Mouse (Mus musculus): Measurements from ENCODE around the gene Zdhhc11. TPM values are rescaled to one million over a fixed set of nuclear protein-coding genes. Genes with fewer than 3 reads are reported as not detected.

Zdhhc11 gene
- total and polyA plus RNA-seq, 2 experiments: not detected

- H3K79me2 ChIP-seq (ENCODE audit: control insufficient read depth, insufficient read depth, low read length): peaks cover 3% of the 10 kb centered on the region; the same call in 1 of the 2 replicates
- H3K36me3 ChIP-seq (ENCODE audit: control insufficient read depth, insufficient read depth, low read length): peaks cover 2% of the 10 kb centered on the region; the same call in 1 of the 2 replicates
- H3K4me1 ChIP-seq (ENCODE audit: control insufficient read depth, insufficient read depth, low read length): peaks cover 5% of the 10 kb centered on the region
- 89% methylated on average over 8 of the region's 8 CpGs for WGBS
- DNase-seq (ENCODE audit: extremely low read depth, low read depth, low spot score): no peak
- no peak overlapping the region for H3K4me3 ChIP-seq (ENCODE audit: insufficient read depth, low read depth, low read length)
- TF ChIP-seq CTCF (IDR thresholded peaks at IDR 0.05; ENCODE audit: low read depth, low read length): no peak
- no peak for TF ChIP-seq POLR2A (IDR thresholded peaks at IDR 0.05; ENCODE audit: extremely low read depth, insufficient read depth, low read length)
- H3K27me3 ChIP-seq (ENCODE audit: control insufficient read depth, insufficient read depth, low read length): no peaks in the 10 kb centered on the region
- no peak overlapping the region for H3K27ac ChIP-seq (replicated peaks; ENCODE audit: insufficient read depth, low read depth, low read length)
- no peak overlapping the region for H3K9ac ChIP-seq (ENCODE audit: low read depth, low read length)
Measured at GRCm38 (mm10) chr13:74031133-74031532, 67.5 kb downstream of the Zdhhc11 start.

- H3K36me3 ChIP-seq (ENCODE audit: control insufficient read depth, insufficient read depth, low read length): peaks cover 2% of the 10 kb centered on the region; the same call in 1 of the 2 replicates
- H3K4me1 ChIP-seq (ENCODE audit: control insufficient read depth, insufficient read depth, low read length): no peaks in the 10 kb centered on the region
- no peak overlapping the region for H3K9ac ChIP-seq (ENCODE audit: low read depth, low read length)
- DNase-seq (ENCODE audit: extremely low read depth, low read depth, low spot score): no peak
- no peaks in the 10 kb centered on the region for H3K27me3 ChIP-seq (ENCODE audit: control insufficient read depth, insufficient read depth, low read length)
- no peaks in the 10 kb centered on the region for H3K79me2 ChIP-seq (ENCODE audit: control insufficient read depth, insufficient read depth, low read length)
- H3K27ac ChIP-seq (replicated peaks; ENCODE audit: insufficient read depth, low read depth, low read length): no peak overlapping the region
- WGBS: 89% methylated on average over 2 of the region's 2 CpGs
- TF ChIP-seq POLR2A (IDR thresholded peaks at IDR 0.05; ENCODE audit: extremely low read depth, insufficient read depth, low read length) (no peak), CTCF (IDR thresholded peaks at IDR 0.05; ENCODE audit: low read depth, low read length) (no peak)
- no peak overlapping the region for H3K4me3 ChIP-seq (ENCODE audit: insufficient read depth, low read depth, low read length)
Measured at GRCm38 (mm10) chr13:74034756-74035155, 71.1 kb downstream of the Zdhhc11 start.

GRCm38 (mm10) chr13:74035776-74036175 lies 72.1 kb downstream of the Zdhhc11 start:
- Histone ChIP-seq H3K9ac (ENCODE audit: low read depth, low read length) (no peak overlapping the region), H3K4me3 (ENCODE audit: insufficient read depth, low read depth, low read length) (no peak overlapping the region), H3K36me3 (ENCODE audit: control insufficient read depth, insufficient read depth, low read length) (peaks cover 2% of the 10 kb centered on the region; the same call in 1 of the 2 replicates), H3K27ac (replicated peaks; ENCODE audit: insufficient read depth, low read depth, low read length) (no peak overlapping the region), H3K4me1 (ENCODE audit: control insufficient read depth, insufficient read depth, low read length) (no peaks in the 10 kb centered on the region), H3K27me3 (ENCODE audit: control insufficient read depth, insufficient read depth, low read length) (no peaks in the 10 kb centered on the region), H3K79me2 (ENCODE audit: control insufficient read depth, insufficient read depth, low read length) (no peaks in the 10 kb centered on the region)
- TF ChIP-seq CTCF (IDR thresholded peaks at IDR 0.05; ENCODE audit: low read depth, low read length) (no peak), POLR2A (IDR thresholded peaks at IDR 0.05; ENCODE audit: extremely low read depth, insufficient read depth, low read length) (no peak)
- WGBS: 92% methylated on average over 2 of the region's 2 CpGs
- DNase-seq (ENCODE audit: extremely low read depth, low read depth, low spot score): no peak

GRCm38 (mm10) chr13:74039926-74040325 lies 76.3 kb downstream of the Zdhhc11 start:
- Histone ChIP-seq H3K4me1 (ENCODE audit: control insufficient read depth, insufficient read depth, low read length) (no peaks in the 10 kb centered on the region), H3K27me3 (ENCODE audit: control insufficient read depth, insufficient read depth, low read length) (no peaks in the 10 kb centered on the region), H3K4me3 (ENCODE audit: insufficient read depth, low read depth, low read length) (no peak overlapping the region), H3K79me2 (ENCODE audit: control insufficient read depth, insufficient read depth, low read length) (no peaks in the 10 kb centered on the region), H3K9ac (ENCODE audit: low read depth, low read length) (no peak overlapping the region), H3K27ac (replicated peaks; ENCODE audit: insufficient read depth, low read depth, low read length) (no peak overlapping the region), H3K36me3 (ENCODE audit: control insufficient read depth, insufficient read depth, low read length) (no peaks in the 10 kb centered on the region)
- WGBS: 91% methylated on average over 3 of the region's 3 CpGs
- no peak for DNase-seq (ENCODE audit: extremely low read depth, low read depth, low spot score)
- TF ChIP-seq POLR2A (IDR thresholded peaks at IDR 0.05; ENCODE audit: extremely low read depth, insufficient read depth, low read length) (no peak), CTCF (IDR thresholded peaks at IDR 0.05; ENCODE audit: low read depth, low read length) (no peak)

Other genes with a start within 250 kb of the Zdhhc11 start
- 38.0 and 48.6 TPM in 2 replicates for gene Slc12a7, start 230.8 kb upstream of the Zdhhc11 start, total RNA-seq (2014; rRNA removed)
- 69.9 and 91.0 TPM in 2 replicates for gene Slc12a7, start 230.8 kb upstream of the Zdhhc11 start, polyA plus RNA-seq (2012; rRNA removed)
- 0.09 and 0.34 TPM in 2 replicates for gene Nkd2, start 116.2 kb upstream of the Zdhhc11 start, total RNA-seq (2014; rRNA removed)
- gene Nkd2, start 116.2 kb upstream of the Zdhhc11 start, polyA plus RNA-seq (2012; rRNA removed): 0.34 and 0.83 TPM in 2 replicates
- gene Trip13, start 26.1 kb upstream of the Zdhhc11 start, total RNA-seq (2014; rRNA removed): 0.37 and 1.2 TPM in 2 replicates
- 0.20 and 0.24 TPM in 2 replicates for gene Trip13, start 26.1 kb upstream of the Zdhhc11 start, polyA plus RNA-seq (2012; rRNA removed)
- gene Brd9, start 26.0 kb upstream of the Zdhhc11 start, total RNA-seq (2014; rRNA removed): 8.0 and 8.5 TPM in 2 replicates
- 6.0 and 9.1 TPM in 2 replicates for gene Brd9, start 26.0 kb upstream of the Zdhhc11 start, polyA plus RNA-seq (2012; rRNA removed)
- 7.9 and 9.8 TPM in 2 replicates for gene Tppp, start 45.6 kb downstream of the Zdhhc11 start, total RNA-seq (2014; rRNA removed)
- gene Tppp, start 45.6 kb downstream of the Zdhhc11 start, polyA plus RNA-seq (2012; rRNA removed): 2.7 and 2.9 TPM in 2 replicates
- 0.46 and 0.60 TPM in 2 replicates for gene Cep72, start 98.4 kb downstream of the Zdhhc11 start, total RNA-seq (2014; rRNA removed)
- gene Cep72, start 98.4 kb downstream of the Zdhhc11 start, polyA plus RNA-seq (2012; rRNA removed): 0.37 and 1.2 TPM in 2 replicates
- gene Slc9a3, start 157.6 kb downstream of the Zdhhc11 start, total RNA-seq (2014; rRNA removed): 0.09 TPM in 1 of 2 replicates, not detected in the other
- 0.04 and 0.07 TPM in 2 replicates for gene Slc9a3, start 157.6 kb downstream of the Zdhhc11 start, polyA plus RNA-seq (2012; rRNA removed)
- gene Exoc3, start 244.9 kb downstream of the Zdhhc11 start, total RNA-seq (2014; rRNA removed): 17.9 and 18.4 TPM in 2 replicates
- 21.6 and 24.0 TPM in 2 replicates for gene Exoc3, start 244.9 kb downstream of the Zdhhc11 start, polyA plus RNA-seq (2012; rRNA removed)

Data from liver, adult 2 months (tissue).